Mouse (Mus musculus) cerebellum, adult 2 months (tissue): Measurements from ENCODE around the gene Tcp1. TPM values are rescaled to one million over a fixed set of nuclear protein-coding genes. Genes with fewer than 3 reads are reported as not detected.
A peak's percentile ranks its signal among the peaks of the same experiment; 100 is the strongest.

Experiments used
- DNase-seq, 2 experiments: peaks; one replicate each; pipeline ENCODE4 v3.0.0; 2021
- H3K27ac ChIP-seq: fragments of 200-500 bp; 2 replicates; pipeline ENCODE4 v1.5.1; 2012; ENCODE audit warnings: low read length, control low read depth, inconsistent platforms; ENCODE audit not compliant: insufficient read depth
- H3K27me3 ChIP-seq: fragments of 200-500 bp; 2 replicates; pipeline ENCODE4 v1.6.1; 2012; ENCODE audit warnings: inconsistent platforms, mild to moderate bottlenecking, low read length, moderate library complexity; ENCODE audit not compliant: control insufficient read depth, insufficient read depth
- H3K4me1 ChIP-seq: fragments of 200-500 bp; 2 replicates; pipeline ENCODE4 v1.6.1; 2011; ENCODE audit warnings: low read length; ENCODE audit not compliant: control insufficient read depth, insufficient read depth
- H3K4me3 ChIP-seq: fragments of 200-500 bp; replicated peaks from 2 replicates; pipeline ENCODE3; 2011; ENCODE audit warnings: mild to moderate bottlenecking, low read depth, low read length, control low read depth; ENCODE audit not compliant: insufficient read depth
- CTCF ChIP-seq: fragments of 200-500 bp; IDR thresholded peaks from 2 replicates; pipeline ENCODE4 v1.5.1; 2011; ENCODE audit warnings: low read depth, mild to moderate bottlenecking, control low read depth, low read length, moderate library complexity, borderline replicate concordance; ENCODE audit not compliant: insufficient read depth
- POLR2A ChIP-seq: fragments of 200-500 bp; IDR thresholded peaks from 2 replicates; pipeline ENCODE4 v1.6.1; 2011; ENCODE audit warnings: low read length, control low read depth, borderline replicate concordance; ENCODE audit not compliant: insufficient read depth
- WGBS: fragments of 180-500 bp; shearing (Covaris S2); methylation state at CpG from one replicate; pipeline ENCODE4 v1.1.7; 2018; 5-methylcytosine and 5-hydroxymethylcytosine counted together
- polyA plus RNA-seq: library from polyadenylated mRNA; depleted of rRNA; stranded (reverse); fragments of >200 nt; gene quantifications from 2 replicates; pipeline ENCODE4 v1.2.3, GENCODE M21; 2012; rRNA removed

The Tcp1 gene
- polyA plus RNA-seq, 1 experiment, result 145 TPM

- Histone ChIP-seq H3K27ac (no peak overlapping the region), H3K4me1 (no peaks in the 10 kb centered on the region), H3K27me3 (no peaks in the 10 kb centered on the region), H3K4me3 (no peak overlapping the region)
- no peak for DNase-seq
- WGBS, result 92% methylated on average over 2 of the region's 2 CpGs
- TF ChIP-seq POLR2A, result no peak
- TF ChIP-seq CTCF, result no peak
These were observed 51.7 kb downstream of the Tcp1 start for GRCm38 (mm10) chr17:12967173-12967572.

- WGBS, result 41% methylated on average over 2 of the region's 2 CpGs
- DNase-seq, result peak in 1 of 2 experiments; percentile 69
- H3K4me1 ChIP-seq, result peaks cover 3% of the 10 kb centered on the region; the same call in 1 of the 2 replicates
- TF ChIP-seq CTCF (no peak), POLR2A (no peak)
- H3K27ac ChIP-seq, result no peak overlapping the region
- H3K27me3 ChIP-seq, result no peaks in the 10 kb centered on the region
- no peak overlapping the region for H3K4me3 ChIP-seq
These were observed 58.4 kb downstream of the Tcp1 start for GRCm38 (mm10) chr17:12973851-12974250.

Other genes with a start within 250 kb of the Tcp1 start
- gene Slc22a1, start 239.9 kb upstream of the Tcp1 start, polyA plus RNA-seq, result 0.19 and 0.46 TPM in 2 replicates
- 18.1 and 19.7 TPM in 2 replicates for gene Igf2r, start 146.0 kb upstream of the Tcp1 start, polyA plus RNA-seq
- 0.25 and 0.44 TPM in 2 replicates for gene Mas1, start 47.6 kb upstream of the Tcp1 start, polyA plus RNA-seq
- gene Mrgprh, start 39.7 kb upstream of the Tcp1 start, polyA plus RNA-seq, result 0.51 and 0.62 TPM in 2 replicates
- 3.1 and 4.5 TPM in 2 replicates for gene Pnldc1, start 5.5 kb upstream of the Tcp1 start, polyA plus RNA-seq
- 80.0 and 85.6 TPM in 2 replicates for gene Mrpl18, start 644 bp downstream of the Tcp1 start, polyA plus RNA-seq
- 1.4 and 1.7 TPM in 2 replicates for gene Acat3, start 24.9 kb downstream of the Tcp1 start, polyA plus RNA-seq
- 45.4 and 50.6 TPM in 2 replicates for gene Acat2, start 45.0 kb downstream of the Tcp1 start, polyA plus RNA-seq
- gene Wtap, start 78.5 kb downstream of the Tcp1 start, polyA plus RNA-seq, result 57.6 and 57.7 TPM in 2 replicates
- 269 and 280 TPM in 2 replicates for gene Sod2, start 91.1 kb downstream of the Tcp1 start, polyA plus RNA-seq
- not detected in 2 replicates for gene Gpr31b, start 136.6 kb downstream of the Tcp1 start, polyA plus RNA-seq
- gene Tcp10b, start 145.4 kb downstream of the Tcp1 start, polyA plus RNA-seq, result 0.62 and 0.67 TPM in 2 replicates
- not detected in 2 replicates for gene Unc93a, start 216.1 kb downstream of the Tcp1 start, polyA plus RNA-seq